Mouse (Mus musculus) naive thymus-derived CD4-positive, alpha-beta T cell, adult 5 months (primary cell): Measurements from ENCODE around the gene Krtap1-3. TPM values are rescaled to one million over a fixed set of nuclear protein-coding genes. Genes with fewer than 3 reads are reported as not detected.

ENCODE experiments used
- polyA plus RNA-seq: library from polyadenylated mRNA; unstranded; fragments of 100-300 nt; shearing (Covaris generic); gene quantifications from one replicate; pipeline ENCODE4 v1.2.1, GENCODE M21; 2017

Krtap1-3 gene
- not detected for polyA plus RNA-seq

DNA sequence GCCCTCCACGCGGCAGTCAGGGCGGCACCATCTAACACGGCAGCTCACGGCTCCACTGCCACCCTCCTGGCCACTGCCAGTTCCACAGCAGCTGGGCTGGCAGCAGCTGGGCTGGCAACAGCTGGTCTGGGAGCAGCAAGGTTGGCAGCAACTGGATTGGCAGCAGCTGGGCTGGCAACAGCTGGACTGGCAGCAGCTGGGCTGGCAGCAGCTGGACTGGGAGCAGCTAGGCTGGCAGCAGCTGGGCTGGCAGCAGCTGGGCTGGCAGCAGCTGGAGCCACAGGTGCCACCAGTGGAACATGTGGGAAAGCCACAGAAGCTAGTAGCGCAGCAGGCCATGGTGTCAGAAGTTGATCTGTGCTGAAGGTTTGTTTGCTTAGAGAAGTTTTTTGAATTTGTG lies at the start of gene Krtap1-3:
Gene Krtap1-3 (minus strand): TSS at position 359 of the 400 bp plus-strand sequence.

DNA sequence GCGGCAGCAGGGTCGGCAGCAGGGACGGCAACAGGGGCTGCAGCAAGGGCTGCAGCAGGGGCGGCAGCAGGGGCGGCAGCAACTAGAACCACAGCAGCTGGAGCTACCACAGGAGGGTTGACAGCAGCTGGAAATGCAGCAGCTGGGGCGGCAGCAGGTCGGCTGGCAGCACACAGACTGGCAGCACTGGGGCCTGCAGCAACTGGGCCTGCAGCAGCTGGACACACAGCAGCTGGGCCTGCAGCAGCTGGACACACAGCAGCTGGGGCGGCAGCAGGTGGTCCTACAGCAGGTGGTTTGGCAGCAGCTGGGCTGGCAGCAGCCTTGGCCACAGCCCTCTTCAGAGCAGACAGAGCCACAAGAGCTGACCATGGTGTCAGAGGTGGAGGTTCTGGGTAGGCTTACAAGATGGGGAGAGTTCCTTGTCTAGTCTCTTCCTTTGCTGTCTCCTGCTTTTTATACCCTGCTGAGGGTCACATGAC lies 43.6 kb upstream of the Krtap1-3 start, which contains the start of gene Krtap4-2:
Gene Krtap4-2 (minus strand): TSS at position 432 of the 482 bp plus-strand sequence.

DNA sequence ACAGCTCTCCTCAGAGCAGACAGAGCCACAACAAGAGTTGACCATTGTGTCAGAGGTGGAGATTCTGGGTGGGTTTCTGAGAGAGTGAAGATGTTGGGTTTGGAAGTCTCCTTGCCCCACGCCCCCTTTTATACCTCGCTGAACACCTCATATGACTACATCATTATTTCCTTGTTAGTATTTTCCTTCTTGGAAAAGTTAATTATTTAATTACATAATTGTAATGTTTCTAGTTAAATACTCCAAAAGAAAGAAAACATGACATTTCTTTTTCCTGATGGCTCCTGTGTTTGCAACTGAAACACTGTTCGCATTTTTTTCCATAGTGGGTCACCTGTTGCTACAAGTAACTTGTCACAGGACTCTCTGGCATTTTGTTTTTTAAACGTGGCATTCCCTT lies 37.0 kb upstream of the Krtap1-3 start, which contains the start of gene Krtap4-1:
Gene Krtap4-1 (minus strand): TSS at position 101 of the 400 bp plus-strand sequence.

GRCm38 (mm10) chr11:99620335-99620734 lies 29.2 kb upstream of the Krtap1-3 start, which contains the start of gene Gm11562:
Gene Gm11562, minus strand, starts transcription at chr11:99620435.

GRCm38 (mm10) chr11:99614796-99615363 lies 23.7 kb upstream of the Krtap1-3 start, which contains the start of gene Krtap2-4:
Gene Krtap2-4, minus strand, starts transcription at chr11:99614846.

GRCm38 (mm10) chr11:99610089-99610488 lies 18.9 kb upstream of the Krtap1-3 start, which contains the start of gene Gm11937:
Gene Gm11937, minus strand, starts transcription at chr11:99610189.

GRCm38 (mm10) chr11:99603208-99603607 lies 12.1 kb upstream of the Krtap1-3 start, which contains the start of gene Gm11938:
Gene Gm11938, minus strand, starts transcription at chr11:99603308.

DNA sequence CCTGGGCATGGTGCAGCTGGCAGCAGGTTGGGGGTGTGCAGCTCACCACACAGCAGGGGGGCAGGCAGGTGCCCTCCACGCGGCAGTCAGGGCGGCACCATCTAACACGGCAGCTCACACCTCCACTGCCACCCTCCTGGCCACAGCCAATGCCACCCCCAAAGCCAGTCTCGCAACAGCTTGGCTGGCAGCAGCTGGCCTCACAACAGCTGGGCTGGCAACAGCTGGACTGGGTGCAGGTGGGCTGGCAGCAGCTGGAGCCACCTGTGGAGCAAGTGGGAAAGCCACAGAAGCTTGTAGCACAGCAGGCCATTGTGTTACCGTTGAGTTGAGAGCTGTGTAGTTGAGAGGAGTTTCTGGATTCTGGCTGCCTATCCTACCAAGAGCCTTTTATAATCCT lies 6.6 kb upstream of the Krtap1-3 start, which contains the start of gene Krtap9-3:
Gene Krtap9-3 (minus strand): TSS at position 364 of the 400 bp plus-strand sequence.

GRCm38 (mm10) chr11:99583245-99583704 lies 7.9 kb downstream of the Krtap1-3 start, which contains the start of gene Krtap1-4:
Gene Krtap1-4, minus strand, starts transcription at chr11:99583654.

DNA sequence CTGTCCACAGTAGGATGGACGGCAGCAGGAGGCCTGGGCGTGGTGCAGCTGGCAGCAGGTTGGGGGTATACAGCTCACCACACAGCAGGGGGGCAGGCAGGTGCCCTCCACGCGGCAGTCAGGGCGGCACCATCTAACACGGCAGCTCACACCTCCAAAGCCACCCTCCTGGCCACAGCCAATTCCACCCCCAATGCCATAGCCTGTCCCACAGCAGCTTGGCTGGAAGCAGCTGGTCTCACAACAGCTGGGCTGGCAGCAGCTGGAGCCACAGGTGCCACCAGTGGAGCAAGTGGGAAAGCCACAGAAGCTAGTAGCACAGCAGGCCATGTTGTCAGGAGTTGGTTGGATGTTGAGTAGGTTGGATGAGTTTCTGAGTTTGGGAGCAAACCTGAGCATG lies 10.5 kb downstream of the Krtap1-3 start, which contains the start of gene Krtap1-5:
Gene Krtap1-5 (minus strand): TSS at position 381 of the 400 bp plus-strand sequence.

GRCm38 (mm10) chr11:99566530-99566929 lies 24.6 kb downstream of the Krtap1-3 start, which contains the start of gene Krtap3-1:
Gene Krtap3-1, minus strand, starts transcription at chr11:99566630.

DNA sequence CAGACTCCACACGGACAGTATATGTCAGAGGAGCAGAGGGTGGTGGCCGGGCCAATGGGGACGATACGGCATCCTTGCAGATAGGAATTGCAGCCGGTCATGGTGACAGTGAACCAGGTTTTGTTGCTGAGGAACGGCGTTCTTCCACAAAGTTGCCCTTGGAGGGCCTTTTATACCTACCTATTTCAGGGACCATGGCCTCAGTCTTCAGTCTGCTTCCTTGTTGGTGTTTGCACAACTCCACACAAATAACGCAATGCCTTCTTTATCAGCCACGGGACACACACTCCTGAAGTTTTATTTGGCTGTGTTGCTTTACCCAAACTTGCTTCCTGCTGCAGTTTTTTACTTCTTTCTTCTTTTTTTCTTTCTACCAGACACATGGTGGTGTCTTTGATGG lies 31.8 kb downstream of the Krtap1-3 start, which contains the start of gene Gm11939:
Gene Gm11939 (minus strand): TSS at position 101 of the 400 bp plus-strand sequence.

DNA sequence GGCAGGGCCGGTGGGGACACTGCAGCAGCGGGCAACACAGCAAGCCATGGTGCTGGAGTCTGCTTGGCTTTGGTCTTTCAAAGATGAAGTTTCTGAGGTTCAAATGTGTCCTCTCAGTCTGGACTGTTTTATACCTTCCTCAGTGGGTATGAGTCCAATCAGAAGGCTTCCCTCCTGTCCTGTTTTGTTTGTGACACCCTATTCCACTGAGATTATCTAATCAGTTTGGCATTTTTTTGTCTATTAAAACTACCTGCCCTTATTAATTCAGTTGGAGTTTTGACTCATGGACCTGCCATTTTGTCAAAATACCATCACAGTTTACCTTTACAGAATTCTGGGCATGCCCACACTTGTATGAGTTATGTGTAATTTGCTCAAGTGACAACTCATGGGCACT lies 34.4 kb downstream of the Krtap1-3 start, which contains the start of gene Krtap3-2:
Gene Krtap3-2 (minus strand): TSS at position 101 of the 400 bp plus-strand sequence.

DNA sequence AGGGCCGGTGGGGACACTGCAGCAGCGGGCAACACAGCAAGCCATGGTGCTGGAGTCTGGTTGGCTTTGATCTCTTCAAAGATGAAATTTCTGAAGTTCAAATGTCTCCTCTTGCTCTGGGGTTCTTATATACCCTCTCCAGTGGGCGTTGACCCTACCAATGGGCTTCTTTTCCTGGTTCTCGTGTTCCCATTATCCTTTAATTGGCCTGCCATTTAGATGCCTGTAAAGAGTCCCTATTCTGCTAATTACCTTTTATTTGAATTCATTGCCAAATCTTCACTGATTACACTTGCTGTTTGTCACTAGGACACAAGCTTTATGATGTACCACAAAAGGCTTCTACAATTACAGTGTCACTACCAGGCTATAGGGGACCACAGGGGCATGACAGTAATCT lies 40.4 kb downstream of the Krtap1-3 start, which contains the start of gene Krtap3-3:
Gene Krtap3-3 (minus strand): TSS at position 101 of the 400 bp plus-strand sequence.

Other genes with a start within 250 kb of the Krtap1-3 start
- not detected for gene Krt27, start 240.2 kb downstream of the Krtap1-3 start, polyA plus RNA-seq
- not detected for gene Krt28, start 216.4 kb downstream of the Krtap1-3 start, polyA plus RNA-seq
- gene Krt10, start 202.0 kb downstream of the Krtap1-3 start, polyA plus RNA-seq, result 8.2 TPM
- gene Krt12, start 169.1 kb downstream of the Krtap1-3 start, polyA plus RNA-seq, result not detected
- not detected for gene Krt20, start 153.2 kb downstream of the Krtap1-3 start, polyA plus RNA-seq
- gene Krt23, start 98.2 kb downstream of the Krtap1-3 start, polyA plus RNA-seq, result not detected
- not detected for gene Krt39, start 70.0 kb downstream of the Krtap1-3 start, polyA plus RNA-seq
- not detected for gene Krt40, start 48.2 kb downstream of the Krtap1-3 start, polyA plus RNA-seq
- gene Krtap3-3, start 40.5 kb downstream of the Krtap1-3 start, polyA plus RNA-seq, result not detected
- not detected for gene Krtap3-2, start 34.5 kb downstream of the Krtap1-3 start, polyA plus RNA-seq
- not detected for gene Gm11939, start 31.9 kb downstream of the Krtap1-3 start, polyA plus RNA-seq
- gene Krtap3-1, start 24.7 kb downstream of the Krtap1-3 start, polyA plus RNA-seq, result not detected
- not detected for gene Krtap1-5, start 10.3 kb downstream of the Krtap1-3 start, polyA plus RNA-seq
- gene Krtap1-4, start 7.7 kb downstream of the Krtap1-3 start, polyA plus RNA-seq, result not detected
- gene Krtap9-3, start 6.8 kb upstream of the Krtap1-3 start, polyA plus RNA-seq, result not detected
- gene Gm11938, start 12.0 kb upstream of the Krtap1-3 start, polyA plus RNA-seq, result not detected
- not detected for gene Gm11937, start 18.9 kb upstream of the Krtap1-3 start, polyA plus RNA-seq
- not detected for gene Krtap2-4, start 23.5 kb upstream of the Krtap1-3 start, polyA plus RNA-seq
- gene Gm11562, start 29.1 kb upstream of the Krtap1-3 start, polyA plus RNA-seq, result not detected
- not detected for gene Krtap4-1, start 36.9 kb upstream of the Krtap1-3 start, polyA plus RNA-seq
- gene Krtap4-2, start 43.7 kb upstream of the Krtap1-3 start, polyA plus RNA-seq, result not detected
- gene Krtap4-7, start 52.8 kb upstream of the Krtap1-3 start, polyA plus RNA-seq, result not detected
- not detected for gene Gm11555, start 58.9 kb upstream of the Krtap1-3 start, polyA plus RNA-seq
- not detected for gene Gm11563, start 67.6 kb upstream of the Krtap1-3 start, polyA plus RNA-seq
- gene Krtap4-6, start 74.6 kb upstream of the Krtap1-3 start, polyA plus RNA-seq, result not detected
- gene Gm14190, start 99.4 kb upstream of the Krtap1-3 start, polyA plus RNA-seq, result not detected
- not detected for gene Gm14180, start 143.0 kb upstream of the Krtap1-3 start, polyA plus RNA-seq
- gene Gm11595, start 181.6 kb upstream of the Krtap1-3 start, polyA plus RNA-seq, result not detected
- gene Krtap4-8, start 189.4 kb upstream of the Krtap1-3 start, polyA plus RNA-seq, result not detected
- not detected for gene Krtap4-9, start 193.9 kb upstream of the Krtap1-3 start, polyA plus RNA-seq
- gene Gm11596, start 202.1 kb upstream of the Krtap1-3 start, polyA plus RNA-seq, result not detected
- gene Gm11569, start 207.6 kb upstream of the Krtap1-3 start, polyA plus RNA-seq, result not detected
- not detected for gene Gm11554, start 213.1 kb upstream of the Krtap1-3 start, polyA plus RNA-seq
- not detected for gene Krtap4-13, start 218.6 kb upstream of the Krtap1-3 start, polyA plus RNA-seq
- gene Gm11564, start 224.3 kb upstream of the Krtap1-3 start, polyA plus RNA-seq, result not detected
- not detected for gene 2300003K06Rik, start 246.7 kb upstream of the Krtap1-3 start, polyA plus RNA-seq